Mouse (Mus musculus) midbrain, postnatal 0 days (tissue): ENCODE results near the gene Sf3b4. TPM values are rescaled to one million over a fixed set of nuclear protein-coding genes. Genes with fewer than 3 reads are reported as not detected.
A peak's percentile ranks its signal among the peaks of the same experiment; 100 is the strongest.

Source experiments
- ATAC-seq: fragments of 200-750 bp; cut with Nextera tagmentation; 2 replicates; pipeline ENCODE4 v1.8.0; 2017; ENCODE audit warnings: moderate number of reproducible peaks, mild to moderate bottlenecking, moderate TSS enrichment, moderate library complexity; ENCODE audit not compliant: low FRiP score
- DNase-seq: peaks from one replicate; pipeline ENCODE4 v3.0.0-alpha.2; 2015; ENCODE audit warnings: low spot score
- H3K27ac ChIP-seq: fragments of 300-500 bp; sonication (generic); 2 replicates; pipeline ENCODE4 v1.5.1; 2014; ENCODE audit warnings: low read depth, mild to moderate bottlenecking, low read length, mixed read lengths
- H3K27me3 ChIP-seq: fragments of 300-500 bp; sonication (generic); 2 replicates; pipeline ENCODE4 v1.6.1; 2014; ENCODE audit warnings: low read length, control low read depth, mixed read lengths; ENCODE audit not compliant: insufficient read depth
- H3K36me3 ChIP-seq: fragments of 300-500 bp; sonication (generic); 2 replicates; pipeline ENCODE4 v1.6.1; 2014; ENCODE audit warnings: low read length, control low read depth, mixed read lengths; ENCODE audit not compliant: insufficient read depth
- H3K4me1 ChIP-seq: fragments of 300-500 bp; sonication (generic); 2 replicates; pipeline ENCODE4 v1.6.1; 2014; ENCODE audit warnings: mild to moderate bottlenecking, control low read depth, antibody characterized with exemption, low read length, mixed read lengths; ENCODE audit not compliant: insufficient read depth
- H3K4me2 ChIP-seq: fragments of 300-500 bp; sonication (generic); 2 replicates; pipeline ENCODE4 v1.6.1; 2014; ENCODE audit warnings: low read depth, mild to moderate bottlenecking, low read length, mixed read lengths; ENCODE audit not compliant: poor library complexity, severe bottlenecking
- H3K4me3 ChIP-seq: fragments of 300-500 bp; sonication (generic); 2 replicates; pipeline ENCODE4 v1.5.1; 2014; ENCODE audit warnings: low read depth, mild to moderate bottlenecking, low read length, moderate library complexity
- H3K9ac ChIP-seq: fragments of 300-500 bp; sonication (generic); replicated peaks from 2 replicates; pipeline ENCODE4 v1.6.1; 2014; ENCODE audit warnings: mild to moderate bottlenecking, low read length, moderate library complexity, mixed read lengths; ENCODE audit not compliant: poor library complexity, severe bottlenecking
- H3K9me3 ChIP-seq: fragments of 300-500 bp; sonication (generic); 2 replicates; pipeline ENCODE4 v1.6.1; 2016; ENCODE audit warnings: low read length, control low read depth
- CTCF ChIP-seq: IDR thresholded peaks from 2 replicates; pipeline ENCODE4 v1.5.1; 2016; ENCODE audit warnings: antibody characterized with exemption, mild to moderate bottlenecking
- WGBS: fragments of 180-500 bp; shearing (Covaris S2); extraction: QIAGEN DNeasy Blood & Tissue Kit; methylation state at CpG from one replicate; pipeline ENCODE4 v1.1.7; 2014; 5-methylcytosine and 5-hydroxymethylcytosine counted together
- polyA plus RNA-seq: library from polyadenylated mRNA; unstranded; fragments of >200 nt; fragmentation: Nextera tagmentation; extraction: Ambion mirVana; gene quantifications from 2 replicates; pipeline ENCODE4 v1.2.1, GENCODE M21; 2015
- total RNA-seq: library from RNA; depleted of rRNA; stranded (reverse); fragments of >200 nt; gene quantifications from 2 replicates; pipeline ENCODE4 v1.2.3, GENCODE M21; 2014

Gene Sf3b4
- total and polyA plus RNA-seq, 2 experiments from 2014 or later, result 70.3 to 158 TPM

- ATAC-seq (no peak), DNase-seq (peak; percentile 80)
- TF ChIP-seq CTCF, result peak; percentile 85
- no peak overlapping the region for H3K27ac ChIP-seq
- no peaks in the 10 kb centered on the region for H3K4me1 ChIP-seq
- no peaks in the 10 kb centered on the region for H3K9me3 ChIP-seq
- no peaks in the 10 kb centered on the region for H3K27me3 ChIP-seq
- H3K4me3 ChIP-seq, result no peak overlapping the region
- WGBS, result 17% methylated on average over 5 of the region's 5 CpGs
- H3K36me3 ChIP-seq, result peaks cover 33% of the 10 kb centered on the region
- no peak overlapping the region for H3K4me2 ChIP-seq
- H3K9ac ChIP-seq, result no peak overlapping the region
These were observed 24.2 kb upstream of the Sf3b4 start for GRCm38 (mm10) chr3:96147950-96148349.

GRCm38 (mm10) chr3:96151836-96152235 lies 20.3 kb upstream of the Sf3b4 start:
- Histone ChIP-seq H3K9ac (no peak overlapping the region), H3K9me3 (no peaks in the 10 kb centered on the region), H3K27me3 (no peaks in the 10 kb centered on the region), H3K27ac (no peak overlapping the region), H3K4me3 (no peak overlapping the region), H3K4me2 (no peak overlapping the region), H3K4me1 (no peaks in the 10 kb centered on the region), H3K36me3 (peaks cover 45% of the 10 kb centered on the region)
- DNase-seq (no peak), ATAC-seq (no peak)
- TF ChIP-seq CTCF, result no peak
- 86% methylated on average over 7 of the region's 7 CpGs for WGBS

- DNase-seq (no peak), ATAC-seq (no peak)
- H3K9me3 ChIP-seq, result no peaks in the 10 kb centered on the region
- H3K27ac ChIP-seq, result no peak overlapping the region
- WGBS, result 90% methylated on average over 5 of the region's 5 CpGs
- no peak for TF ChIP-seq CTCF
- no peak overlapping the region for H3K4me2 ChIP-seq
- H3K4me1 ChIP-seq, result no peaks in the 10 kb centered on the region
- no peak overlapping the region for H3K9ac ChIP-seq
- no peaks in the 10 kb centered on the region for H3K27me3 ChIP-seq
- H3K36me3 ChIP-seq, result peaks cover 45% of the 10 kb centered on the region
- H3K4me3 ChIP-seq, result no peak overlapping the region
These were observed 19.5 kb upstream of the Sf3b4 start for GRCm38 (mm10) chr3:96152611-96153010.

- H3K27ac ChIP-seq, result no peak overlapping the region
- ATAC-seq, result no peak
- H3K4me3 ChIP-seq, result no peak overlapping the region
- no peak for DNase-seq
- no peak overlapping the region for H3K4me2 ChIP-seq
- TF ChIP-seq CTCF, result no peak
- no peaks in the 10 kb centered on the region for H3K27me3 ChIP-seq
- 83% methylated on average over 8 of the region's 8 CpGs for WGBS
- H3K36me3 ChIP-seq, result peaks cover 43% of the 10 kb centered on the region
- 0 out of 2 replicates have a peak, but pooled peaks cover under 1% of the 10 kb centered on the region for H3K4me1 ChIP-seq
- H3K9me3 ChIP-seq, result no peaks in the 10 kb centered on the region
- no peak overlapping the region for H3K9ac ChIP-seq
These were observed 16.6 kb upstream of the Sf3b4 start for GRCm38 (mm10) chr3:96155501-96155900.

GRCm38 (mm10) chr3:96159820-96160219 lies 12.3 kb upstream of the Sf3b4 start:
- Histone ChIP-seq H3K9ac (0 out of 2 replicates have a peak overlapping the region, but pooled peaks have one; percentile 14), H3K4me2 (no peak overlapping the region), H3K27me3 (no peaks in the 10 kb centered on the region), H3K27ac (0 out of 2 replicates have a peak overlapping the region, but pooled peaks have one; percentile 71), H3K9me3 (no peaks in the 10 kb centered on the region), H3K4me3 (no peak overlapping the region), H3K36me3 (peaks cover 10% of the 10 kb centered on the region), H3K4me1 (0 out of 2 replicates have a peak, but pooled peaks cover 3% of the 10 kb centered on the region)
- TF ChIP-seq CTCF, result no peak
- WGBS, result 83% methylated on average over 4 of the region's 4 CpGs
- ATAC-seq, result no peak
- no peak for DNase-seq

GRCm38 (mm10) chr3:96160222-96160802 lies 11.8 kb upstream of the Sf3b4 start:
- peak overlapping the region; percentile 71 for H3K27ac ChIP-seq
- H3K9ac ChIP-seq, result peak overlapping the region; percentile 67; the same call in 1 of the 2 replicates
- DNase-seq, result peak; percentile 17
- peak overlapping the region; percentile 85 for H3K4me2 ChIP-seq
- TF ChIP-seq CTCF, result no peak
- WGBS, result 53% methylated on average over 4 of the region's 4 CpGs
- peaks cover 6% of the 10 kb centered on the region for H3K36me3 ChIP-seq
- no peaks in the 10 kb centered on the region for H3K9me3 ChIP-seq
- no peaks in the 10 kb centered on the region for H3K27me3 ChIP-seq
- 0 out of 2 replicates have a peak, but pooled peaks have one; percentile 6 for ATAC-seq
- H3K4me3 ChIP-seq, result no peak overlapping the region
- H3K4me1 ChIP-seq, result 0 out of 2 replicates have a peak, but pooled peaks cover 3% of the 10 kb centered on the region
